Mouse (Mus musculus): ENCODE measurements around the gene Rwdd2b. TPM values are rescaled to one million over a fixed set of nuclear protein-coding genes. Genes with fewer than 3 reads are reported as not detected.

The Rwdd2b gene
- total RNA-seq, 2 experiments from 2014 or later: 2.1 to 2.4 TPM

- no peak overlapping the region for H3K27ac ChIP-seq
- TF ChIP-seq CTCF (IDR thresholded peaks at IDR 0.05): no peak
- no peak overlapping the region for H3K4me3 ChIP-seq
- no peak for DNase-seq
- intact Hi-C loops (cut with DNase I): no loop called here
Observed at GRCm38 (mm10) chr16:87442291-87442690, 1.9 kb upstream of the Rwdd2b start.

- DNase-seq: no peak
- intact Hi-C loops (cut with DNase I): no loop called here
- H3K27ac ChIP-seq: peak overlapping the region; percentile 99; the same call in 1 of the 2 replicates
- peak overlapping the region; percentile 97 for H3K4me3 ChIP-seq
- TF ChIP-seq CTCF (IDR thresholded peaks at IDR 0.05): no peak; the same call in 1 of the 2 replicates
Observed at GRCm38 (mm10) chr16:87441089-87441488, 716 bp upstream of the Rwdd2b start.

- no peak overlapping the region for H3K4me3 ChIP-seq
Observed at GRCm38 (mm10) chr16:87438697-87439096, 1.7 kb downstream of the Rwdd2b start.

GRCm38 (mm10) chr16:87437096-87437495 lies 3.3 kb downstream of the Rwdd2b start:
- DNase-seq: no peak
- no peak overlapping the region for H3K27ac ChIP-seq
- intact Hi-C loops (cut with DNase I): no loop called here
- TF ChIP-seq CTCF (IDR thresholded peaks at IDR 0.05): no peak
- H3K4me3 ChIP-seq: no peak overlapping the region

More at GRCm38 (mm10) chr16:87438697-87439096, 1.7 kb downstream of the Rwdd2b start:
- intact Hi-C loops (cut with DNase I): no loop called here
- DNase-seq: no peak
- H3K27ac ChIP-seq: no peak overlapping the region
- TF ChIP-seq CTCF (IDR thresholded peaks at IDR 0.05): no peak

GRCm38 (mm10) chr16:87435411-87436205 lies 4.8 kb downstream of the Rwdd2b start:
- DNase-seq: no peak
- TF ChIP-seq CTCF (IDR thresholded peaks at IDR 0.05): no peak
- intact Hi-C loops (cut with DNase I): no loop called here
- no peak overlapping the region for H3K4me3 ChIP-seq
- H3K27ac ChIP-seq: no peak overlapping the region

GRCm38 (mm10) chr16:87434946-87435345 lies 5.4 kb downstream of the Rwdd2b start:
- intact Hi-C loops (cut with DNase I): no loop called here
- no peak overlapping the region for H3K4me3 ChIP-seq
- H3K27ac ChIP-seq: no peak overlapping the region
- TF ChIP-seq CTCF (IDR thresholded peaks at IDR 0.05): no peak
- no peak for DNase-seq

- H3K27ac ChIP-seq: no peak overlapping the region
- H3K4me3 ChIP-seq: no peak overlapping the region
- DNase-seq: no peak
- no peak for TF ChIP-seq CTCF (IDR thresholded peaks at IDR 0.05)
- intact Hi-C loops (cut with DNase I): no loop called here
Observed at GRCm38 (mm10) chr16:87434266-87434665, 6.1 kb downstream of the Rwdd2b start.

GRCm38 (mm10) chr16:87432033-87432814 lies 8.1 kb downstream of the Rwdd2b start, which contains the start of gene Ltn1:
Gene Ltn1 (minus strand): TSS chr16:87432612.
- peak within 1 kb of the TSS; percentile 85 for H3K4me3 ChIP-seq
- no peak for TF ChIP-seq CTCF (IDR thresholded peaks at IDR 0.05)
- intact Hi-C loops (cut with DNase I): no loop called here
- peak; percentile 99 for DNase-seq
- peak within 1 kb of the TSS; percentile 93 for H3K27ac ChIP-seq

- Histone ChIP-seq H3K4me3 (no peak overlapping the region), H3K27ac (no peak overlapping the region)
- intact Hi-C loops (cut with DNase I): no loop called here
- DNase-seq: no peak
- TF ChIP-seq CTCF (IDR thresholded peaks at IDR 0.05): no peak
Observed at GRCm38 (mm10) chr16:87427516-87427915, 12.9 kb downstream of the Rwdd2b start.

GRCm38 (mm10) chr16:87420662-87421061 lies 19.7 kb downstream of the Rwdd2b start:
- no peak overlapping the region for H3K4me3 ChIP-seq
- DNase-seq: no peak
- no peak overlapping the region for H3K27ac ChIP-seq
- intact Hi-C loops (cut with DNase I): no loop called here
- TF ChIP-seq CTCF (IDR thresholded peaks at IDR 0.05): no peak

- Histone ChIP-seq H3K4me3 (no peak overlapping the region), H3K27ac (no peak overlapping the region)
- intact Hi-C loops (cut with DNase I): no loop called here
- no peak for DNase-seq
- TF ChIP-seq CTCF (IDR thresholded peaks at IDR 0.05): no peak
Observed at GRCm38 (mm10) chr16:87405001-87405400, 35.4 kb downstream of the Rwdd2b start.

GRCm38 (mm10) chr16:87393813-87394548 lies 46.4 kb downstream of the Rwdd2b start:
- H3K27ac ChIP-seq: no peak overlapping the region
- DNase-seq: peak; percentile 44
- intact Hi-C loops (cut with DNase I): no loop called here
- peak; percentile 79 for TF ChIP-seq CTCF (IDR thresholded peaks at IDR 0.05)
- no peak overlapping the region for H3K4me3 ChIP-seq

Measured in gastrocnemius, adult 2 months (tissue).